Mouse (Mus musculus) intestine, embryonic 16.5 days (tissue): ENCODE data around the gene Abca2. TPM values are rescaled to one million over a fixed set of nuclear protein-coding genes. Genes with fewer than 3 reads are reported as not detected.

Experiments
- microRNA-seq: library from miRNA; unstranded; fragments of <30 nt; microRNA quantifications from one replicate; pipeline ENCODE4, GENCODE M21; 2016
- polyA plus RNA-seq: library from polyadenylated mRNA; unstranded; fragments of >200 nt; fragmentation: Nextera tagmentation; extraction: Ambion mirVana; gene quantifications from 2 replicates; pipeline ENCODE4 v1.2.1, GENCODE M21; 2015

Gene Abca2
- polyA plus RNA-seq, 1 experiment from 2014 or later = 2.1 TPM

Small RNAs within 50 kb of the gene (microRNA-seq; reads per million reads assigned to microRNA genes)
- gene Mir3087 = not detected

Other genes with a start within 250 kb of the Abca2 start
- 11.0 and 14.4 TPM in 2 replicates for gene Nrarp, start 247.9 kb upstream of the Abca2 start, polyA plus RNA-seq
- 23.0 and 23.4 TPM in 2 replicates for gene Tor4a, start 231.8 kb upstream of the Abca2 start, polyA plus RNA-seq
- gene Nelfb, start 217.2 kb upstream of the Abca2 start, polyA plus RNA-seq = 99.9 and 102 TPM in 2 replicates
- gene Stpg3, start 214.1 kb upstream of the Abca2 start, polyA plus RNA-seq = not detected in 2 replicates
- gene Fam166a, start 210.0 kb upstream of the Abca2 start, polyA plus RNA-seq = 0.12 and 0.62 TPM in 2 replicates
- gene Tubb4b, start 204.0 kb upstream of the Abca2 start, polyA plus RNA-seq = 635 and 699 TPM in 2 replicates
- 11.3 and 17.7 TPM in 2 replicates for gene Slc34a3, start 194.3 kb upstream of the Abca2 start, polyA plus RNA-seq
- gene Rnf224, start 191.9 kb upstream of the Abca2 start, polyA plus RNA-seq = 0.37 and 0.54 TPM in 2 replicates
- gene Rnf208, start 186.4 kb upstream of the Abca2 start, polyA plus RNA-seq = 25.6 and 36.4 TPM in 2 replicates
- gene Cysrt1, start 186.3 kb upstream of the Abca2 start, polyA plus RNA-seq = 3.3 and 6.4 TPM in 2 replicates
- 7.3 and 9.3 TPM in 2 replicates for gene AL732309.1, start 181.8 kb upstream of the Abca2 start, polyA plus RNA-seq
- gene Tmem203, start 173.3 kb upstream of the Abca2 start, polyA plus RNA-seq = 22.3 and 23.1 TPM in 2 replicates
- 31.7 and 38.6 TPM in 2 replicates for gene Tprn, start 166.1 kb upstream of the Abca2 start, polyA plus RNA-seq
- 176 and 200 TPM in 2 replicates for gene Ssna1, start 156.3 kb upstream of the Abca2 start, polyA plus RNA-seq
- 91.4 and 97.3 TPM in 2 replicates for gene Anapc2, start 156.2 kb upstream of the Abca2 start, polyA plus RNA-seq
- gene Tmem210, start 140.6 kb upstream of the Abca2 start, polyA plus RNA-seq = not detected in 2 replicates
- 1.9 and 2.5 TPM in 2 replicates for gene Lrrc26, start 138.8 kb upstream of the Abca2 start, polyA plus RNA-seq
- 1.7 and 2.1 TPM in 2 replicates for gene Grin1, start 109.5 kb upstream of the Abca2 start, polyA plus RNA-seq
- 36.7 and 43.2 TPM in 2 replicates for gene Man1b1, start 96.4 kb upstream of the Abca2 start, polyA plus RNA-seq
- 74.4 and 104 TPM in 2 replicates for gene Dpp7, start 72.3 kb upstream of the Abca2 start, polyA plus RNA-seq
- 196 and 259 TPM in 2 replicates for gene Uap1l1, start 63.0 kb upstream of the Abca2 start, polyA plus RNA-seq
- gene Sapcd2, start 56.4 kb upstream of the Abca2 start, polyA plus RNA-seq = 56.7 and 66.4 TPM in 2 replicates
- 23.7 and 27.4 TPM in 2 replicates for gene Entpd2, start 32.8 kb upstream of the Abca2 start, polyA plus RNA-seq
- gene Npdc1, start 29.4 kb upstream of the Abca2 start, polyA plus RNA-seq = 48.9 and 51.1 TPM in 2 replicates
- 0.13 and 0.33 TPM in 2 replicates for gene Fut7, start 5.4 kb upstream of the Abca2 start, polyA plus RNA-seq
- 2.6 and 2.7 TPM in 2 replicates for gene Clic3, start 28.1 kb downstream of the Abca2 start, polyA plus RNA-seq
- 31.5 and 37.4 TPM in 2 replicates for gene Paxx, start 32.4 kb downstream of the Abca2 start, polyA plus RNA-seq
- gene Ptgds, start 41.3 kb downstream of the Abca2 start, polyA plus RNA-seq = 4.0 and 4.5 TPM in 2 replicates
- 0.32 TPM in 1 of 2 replicates, not detected in the other for gene Lcn12, start 65.2 kb downstream of the Abca2 start, polyA plus RNA-seq
- gene Fbxw5, start 72.0 kb downstream of the Abca2 start, polyA plus RNA-seq = 70.2 and 71.9 TPM in 2 replicates
- 6.8 and 8.5 TPM in 2 replicates for gene C8g, start 73.0 kb downstream of the Abca2 start, polyA plus RNA-seq
- 28.4 and 34.1 TPM in 2 replicates for gene Traf2, start 118.2 kb downstream of the Abca2 start, polyA plus RNA-seq
- 343 and 364 TPM in 2 replicates for gene Edf1, start 129.1 kb downstream of the Abca2 start, polyA plus RNA-seq
- 582 and 797 TPM in 2 replicates for gene Mamdc4, start 146.1 kb downstream of the Abca2 start, polyA plus RNA-seq
- gene Phpt1, start 146.5 kb downstream of the Abca2 start, polyA plus RNA-seq = 145 and 176 TPM in 2 replicates
- 0.93 and 1.4 TPM in 2 replicates for gene Ajm1, start 153.1 kb downstream of the Abca2 start, polyA plus RNA-seq
- gene Rabl6, start 179.8 kb downstream of the Abca2 start, polyA plus RNA-seq = 45.8 and 52.7 TPM in 2 replicates
- gene Ccdc183, start 189.0 kb downstream of the Abca2 start, polyA plus RNA-seq = 0.12 and 0.18 TPM in 2 replicates
- 25.4 and 26.6 TPM in 2 replicates for gene Tmem141, start 193.3 kb downstream of the Abca2 start, polyA plus RNA-seq
- 6.6 and 7.1 TPM in 2 replicates for gene Fcna, start 199.3 kb downstream of the Abca2 start, polyA plus RNA-seq
- gene Lcn8, start 224.4 kb downstream of the Abca2 start, polyA plus RNA-seq = not detected in 2 replicates
- gene Lcn5, start 229.2 kb downstream of the Abca2 start, polyA plus RNA-seq = not detected in 2 replicates
- gene Lcn6, start 248.1 kb downstream of the Abca2 start, polyA plus RNA-seq = not detected in 2 replicates